Mouse (Mus musculus) liver, adult 2 months (tissue): ENCODE measurements around the gene Vsig8.

Experiments used
- CTCF ChIP-seq: fragments of 200-500 bp; IDR thresholded peaks from 2 replicates; pipeline ENCODE4 v1.5.1; 2011; ENCODE audit warnings: low read depth, low read length, control low read depth
- POLR2A ChIP-seq: fragments of 200-500 bp; IDR thresholded peaks from 2 replicates; pipeline ENCODE4 v1.6.1; 2011; ENCODE audit warnings: low read length, control low read depth; ENCODE audit not compliant: insufficient read depth; ENCODE audit errors: extremely low read depth

DNA sequence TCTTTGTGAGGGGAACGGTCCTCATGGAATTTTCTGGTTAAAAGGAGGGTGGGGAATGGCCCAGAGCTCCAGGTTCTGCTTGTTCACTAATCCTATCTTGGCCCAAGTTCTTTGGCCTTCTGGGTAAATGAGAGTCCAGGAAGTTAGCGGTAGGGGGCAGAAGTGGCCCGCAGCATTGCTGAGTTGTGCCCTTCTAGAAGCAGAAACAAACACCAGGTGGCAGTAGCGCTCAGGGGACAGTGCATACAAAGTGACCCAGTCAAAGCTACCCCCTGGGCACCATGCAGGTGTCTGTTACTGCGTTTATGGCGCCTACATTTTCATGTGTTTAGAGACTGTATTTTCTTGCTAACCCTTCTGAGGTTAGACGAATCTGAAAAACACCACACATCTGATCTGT lies 27.0 kb upstream of the Vsig8 start:
- TF ChIP-seq POLR2A, result no peak
- TF ChIP-seq CTCF, result peak; percentile 99
